Mouse (Mus musculus) bone marrow, adult 2 months (tissue): ENCODE measurements around the gene Asb1.

ENCODE experiments used
- CTCF ChIP-seq: fragments of 200-500 bp; IDR thresholded peaks from 2 replicates; pipeline ENCODE4 v1.5.1; 2011; ENCODE audit warnings: low read length, control low read depth; ENCODE audit not compliant: control insufficient read depth, insufficient read depth
- POLR2A ChIP-seq: fragments of 200-500 bp; IDR thresholded peaks from 2 replicates; pipeline ENCODE4 v1.6.1; 2011; ENCODE audit warnings: low read depth, mild to moderate bottlenecking, control low read depth, low read length, borderline replicate concordance; ENCODE audit not compliant: control insufficient read depth

DNA sequence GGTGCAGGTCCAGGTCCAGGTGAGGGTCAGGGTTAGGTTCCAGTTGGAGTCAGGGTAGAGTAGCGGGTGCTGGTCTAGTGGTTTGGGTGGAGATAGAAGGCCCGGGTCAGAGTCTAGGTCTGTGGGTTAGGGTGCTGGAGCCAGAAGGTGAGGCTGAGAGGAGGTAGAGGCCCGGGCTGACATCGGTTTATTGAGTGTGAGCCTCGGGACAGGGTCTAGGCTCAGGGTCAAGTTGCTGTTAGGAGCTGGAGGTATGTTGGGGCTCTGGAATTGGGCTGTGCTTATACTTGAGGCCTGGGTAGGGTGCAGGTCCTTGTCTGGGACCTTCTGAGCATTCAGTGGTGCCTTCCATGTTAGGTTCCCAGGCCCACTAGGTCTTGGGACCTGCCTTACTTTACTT lies 45.0 kb upstream of the Asb1 start:
- TF ChIP-seq POLR2A = no peak
- no peak for TF ChIP-seq CTCF
